Mouse (Mus musculus): ENCODE measurements around the gene Rabepk. TPM values are rescaled to one million over a fixed set of nuclear protein-coding genes. Genes with fewer than 3 reads are reported as not detected.

Rabepk gene
- polyA plus RNA-seq, 1 experiment from 2014 or later, result 19.6 TPM

GRCm38 (mm10) chr2:34739684-34740391 lies 59.9 kb downstream of the Rabepk start:
- TF ChIP-seq CTCF (IDR thresholded peaks at IDR 0.05; ENCODE audit: low read depth), result no peak
- H3K27ac ChIP-seq (ENCODE audit: low read depth, low read length), result no peak overlapping the region
- no peak for ATAC-seq
- no peaks in the 10 kb centered on the region for H3K9me3 ChIP-seq (ENCODE audit: control insufficient read depth)
- no peaks in the 10 kb centered on the region for H3K27me3 ChIP-seq (replicated peaks; ENCODE audit: control insufficient read depth, insufficient read depth, low read length)
- 68% methylated on average over 1 of the region's 1 CpGs for WGBS
- no peaks in the 10 kb centered on the region for H3K4me1 ChIP-seq (replicated peaks; ENCODE audit: control insufficient read depth, insufficient read depth, low read length)
- no peaks in the 10 kb centered on the region for H3K36me3 ChIP-seq (ENCODE audit: control insufficient read depth, insufficient read depth)
- no peak overlapping the region for H3K4me2 ChIP-seq (replicated peaks; ENCODE audit: low read depth)
- no peak overlapping the region for H3K9ac ChIP-seq (ENCODE audit: low read depth, low read length)
- H3K4me3 ChIP-seq (ENCODE audit: low read depth, low read length), result no peak overlapping the region

GRCm38 (mm10) chr2:34737911-34738310 lies 61.8 kb downstream of the Rabepk start:
- 36% methylated on average over 1 of the region's 1 CpGs for WGBS
- no peaks in the 10 kb centered on the region for H3K9me3 ChIP-seq (ENCODE audit: control insufficient read depth)
- H3K27me3 ChIP-seq (replicated peaks; ENCODE audit: control insufficient read depth, insufficient read depth, low read length), result no peaks in the 10 kb centered on the region
- ATAC-seq, result no peak
- H3K27ac ChIP-seq (ENCODE audit: low read depth, low read length), result no peak overlapping the region
- H3K4me2 ChIP-seq (replicated peaks; ENCODE audit: low read depth), result no peak overlapping the region
- no peak for TF ChIP-seq CTCF (IDR thresholded peaks at IDR 0.05; ENCODE audit: low read depth)
- 0 out of 2 replicates have a peak, but pooled peaks cover 3% of the 10 kb centered on the region for H3K36me3 ChIP-seq (ENCODE audit: control insufficient read depth, insufficient read depth)
- H3K4me1 ChIP-seq (replicated peaks; ENCODE audit: control insufficient read depth, insufficient read depth, low read length), result no peaks in the 10 kb centered on the region
- H3K4me3 ChIP-seq (ENCODE audit: low read depth, low read length), result no peak overlapping the region
- no peak overlapping the region for H3K9ac ChIP-seq (ENCODE audit: low read depth, low read length)

- TF ChIP-seq CTCF (IDR thresholded peaks at IDR 0.05; ENCODE audit: low read depth), result no peak
- Histone ChIP-seq H3K4me1 (replicated peaks; ENCODE audit: control insufficient read depth, insufficient read depth, low read length) (no peaks in the 10 kb centered on the region), H3K9ac (ENCODE audit: low read depth, low read length) (no peak overlapping the region), H3K27ac (ENCODE audit: low read depth, low read length) (no peak overlapping the region), H3K4me3 (ENCODE audit: low read depth, low read length) (no peak overlapping the region), H3K36me3 (ENCODE audit: control insufficient read depth, insufficient read depth) (0 out of 2 replicates have a peak, but pooled peaks cover 3% of the 10 kb centered on the region), H3K4me2 (replicated peaks; ENCODE audit: low read depth) (no peak overlapping the region), H3K27me3 (replicated peaks; ENCODE audit: control insufficient read depth, insufficient read depth, low read length) (no peaks in the 10 kb centered on the region), H3K9me3 (ENCODE audit: control insufficient read depth) (no peaks in the 10 kb centered on the region)
- no peak for ATAC-seq
- 90% methylated on average over 1 of the region's 1 CpGs for WGBS
Measured at GRCm38 (mm10) chr2:34736626-34737025, 63.1 kb downstream of the Rabepk start.

Other genes starting within 250 kb of the Rabepk start
- gene Gapvd1, start 44.7 kb downstream of the Rabepk start, polyA plus RNA-seq (2015; fragmentation: Nextera tagmentation; extraction: Ambion mirVana), result 31.3 and 34.6 TPM in 2 replicates
- 456 and 457 TPM in 2 replicates for gene Hspa5, start 27.9 kb downstream of the Rabepk start, polyA plus RNA-seq (2015; fragmentation: Nextera tagmentation; extraction: Ambion mirVana)
- 36.8 and 39.7 TPM in 2 replicates for gene Fbxw2, start 26.4 kb upstream of the Rabepk start, polyA plus RNA-seq (2015; fragmentation: Nextera tagmentation; extraction: Ambion mirVana)
- gene Gm34653, start 33.1 kb upstream of the Rabepk start, polyA plus RNA-seq (2015; fragmentation: Nextera tagmentation; extraction: Ambion mirVana), result not detected in 2 replicates
- gene Cutal, start 74.5 kb upstream of the Rabepk start, polyA plus RNA-seq (2015; fragmentation: Nextera tagmentation; extraction: Ambion mirVana), result 16.4 and 17.6 TPM in 2 replicates
- 47.5 and 52.2 TPM in 2 replicates for gene Psmd5, start 75.1 kb upstream of the Rabepk start, polyA plus RNA-seq (2015; fragmentation: Nextera tagmentation; extraction: Ambion mirVana)
- gene Phf19, start 114.1 kb upstream of the Rabepk start, polyA plus RNA-seq (2015; fragmentation: Nextera tagmentation; extraction: Ambion mirVana), result 2.7 and 2.9 TPM in 2 replicates
- 1.1 and 1.6 TPM in 2 replicates for gene Traf1, start 161.9 kb upstream of the Rabepk start, polyA plus RNA-seq (2015; fragmentation: Nextera tagmentation; extraction: Ambion mirVana)